Mouse (Mus musculus): ENCODE data around the gene Tmem237.

DNA sequence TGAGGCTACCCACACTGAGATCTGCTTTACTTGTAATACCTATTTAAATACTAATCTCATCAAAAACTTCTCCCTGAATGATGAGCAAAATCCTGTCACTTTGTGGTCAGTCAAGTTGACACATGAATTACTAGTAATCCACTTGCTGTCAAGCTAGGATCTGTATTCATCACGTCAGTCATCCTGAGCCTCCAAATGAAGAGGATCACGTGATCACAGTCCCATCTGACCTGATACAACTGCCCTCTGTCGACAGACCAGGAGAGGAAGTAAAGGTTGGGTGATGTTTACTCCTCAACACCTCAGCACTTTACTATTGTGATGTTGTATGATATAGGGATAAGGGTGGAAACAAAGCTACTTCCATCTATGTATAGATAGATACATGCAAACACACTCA is 56.5 kb downstream of the Tmem237 start:
- TF ChIP-seq EP300 (IDR thresholded peaks at IDR 0.05; ENCODE audit: insufficient read depth, low read depth, low read length) = no peak
- no peak for TF ChIP-seq CTCF (IDR thresholded peaks at IDR 0.05; ENCODE audit: low read depth, low read length)
